Mouse (Mus musculus) midbrain, embryonic 11.5 days (tissue): ENCODE measurements at regions not wholly inside any gene's neighbourhood (a gene's known extent, or its start where the extent isn't known, plus 50 kb on each side); places are given as distances from the start of the nearest gene placed in this dataset.

Experiments used
- ATAC-seq: fragments of 200-750 bp; cut with Nextera tagmentation; 2 replicates; pipeline ENCODE4 v1.8.0; 2017; ENCODE audit warnings: moderate TSS enrichment, moderate library complexity; ENCODE audit not compliant: low FRiP score
- DNase-seq: peaks from one replicate; pipeline ENCODE4 v3.0.0; 2015; ENCODE audit warnings: low spot score; ENCODE audit errors: missing footprints
- H3K27ac ChIP-seq: fragments of 300-500 bp; sonication (generic); 2 replicates; pipeline ENCODE4 v1.5.1; 2014; ENCODE audit warnings: low read depth, low read length
- H3K27me3 ChIP-seq: fragments of 300-500 bp; sonication (generic); 2 replicates; pipeline ENCODE4 v1.6.1; 2014; ENCODE audit warnings: mild to moderate bottlenecking, low read length, moderate library complexity, mixed read lengths; ENCODE audit not compliant: control insufficient read depth, insufficient read depth
- H3K36me3 ChIP-seq: fragments of 300-500 bp; sonication (generic); 2 replicates; pipeline ENCODE4 v1.6.1; 2014; ENCODE audit warnings: mild to moderate bottlenecking, low read length, moderate library complexity, mixed read lengths; ENCODE audit not compliant: control insufficient read depth, insufficient read depth
- H3K4me1 ChIP-seq: fragments of 300-500 bp; sonication (generic); 2 replicates; pipeline ENCODE4 v1.6.1; 2014; ENCODE audit warnings: low read length; ENCODE audit not compliant: control insufficient read depth, insufficient read depth
- H3K4me2 ChIP-seq: fragments of 300-500 bp; sonication (generic); 2 replicates; pipeline ENCODE4 v1.6.1; 2014; ENCODE audit warnings: mild to moderate bottlenecking, moderate library complexity
- H3K4me3 ChIP-seq: fragments of 300-500 bp; sonication (generic); 2 replicates; pipeline ENCODE4 v1.5.1; 2014; ENCODE audit warnings: low read depth, low read length
- H3K9ac ChIP-seq: fragments of 300-500 bp; sonication (generic); 2 replicates; pipeline ENCODE4 v1.6.1; 2014; ENCODE audit warnings: low read length
- H3K9me3 ChIP-seq: fragments of 300-500 bp; sonication (generic); 2 replicates; pipeline ENCODE4 v1.6.1; 2016; ENCODE audit warnings: low read length; ENCODE audit not compliant: control insufficient read depth
- WGBS: fragments of 180-500 bp; shearing (Covaris S2); extraction: QIAGEN DNeasy Blood & Tissue Kit; methylation state at CpG from one replicate; pipeline ENCODE4 v1.1.7; 2014; 5-methylcytosine and 5-hydroxymethylcytosine counted together

DNA sequence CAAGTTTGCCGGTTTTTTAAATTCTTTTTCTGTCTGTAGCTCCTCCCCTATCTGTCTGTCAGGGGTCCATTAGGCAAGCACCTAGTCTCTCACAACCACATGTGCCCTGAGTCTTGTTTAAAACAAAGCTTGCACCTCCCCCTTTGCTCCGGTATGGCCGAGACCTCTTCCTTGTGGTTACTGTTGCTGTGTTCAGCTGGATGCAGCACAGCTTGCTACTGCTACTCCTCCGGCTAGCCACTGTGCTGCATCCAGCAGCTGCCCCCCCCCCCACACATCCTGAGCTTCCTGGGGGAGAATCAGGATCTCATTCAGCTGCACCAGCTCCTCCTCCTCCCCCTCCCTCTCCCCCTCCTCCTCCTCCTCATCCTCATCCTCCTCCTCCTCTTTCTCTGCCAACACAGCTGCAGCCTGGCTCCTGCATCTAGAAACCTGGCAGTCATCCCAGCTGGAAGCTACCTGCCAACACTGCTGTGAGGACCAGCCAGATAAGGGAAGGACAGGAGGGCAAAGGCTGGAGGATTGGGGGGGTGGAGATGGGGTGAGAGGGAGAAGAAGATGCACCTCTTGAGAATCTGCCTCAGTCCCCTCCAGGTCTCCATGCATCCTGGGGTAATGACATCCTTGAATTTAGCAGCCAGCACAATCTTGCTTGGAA, 114.8 kb upstream of the Tmem260 start:
- no peaks in the 10 kb centered on the region for H3K27me3 ChIP-seq
- H3K36me3 ChIP-seq = no peaks in the 10 kb centered on the region
- WGBS = 4% methylated on average over 4 of the region's 4 CpGs
- no peak overlapping the region for H3K4me2 ChIP-seq
- no peak for DNase-seq
- H3K27ac ChIP-seq = no peak overlapping the region
- peak; percentile 38; the same call in 1 of the 2 replicates for ATAC-seq
- H3K4me3 ChIP-seq = no peak overlapping the region
- no peaks in the 10 kb centered on the region for H3K9me3 ChIP-seq
- no peak overlapping the region for H3K9ac ChIP-seq
- H3K4me1 ChIP-seq = peaks cover 7% of the 10 kb centered on the region; the same call in 1 of the 2 replicates

DNA sequence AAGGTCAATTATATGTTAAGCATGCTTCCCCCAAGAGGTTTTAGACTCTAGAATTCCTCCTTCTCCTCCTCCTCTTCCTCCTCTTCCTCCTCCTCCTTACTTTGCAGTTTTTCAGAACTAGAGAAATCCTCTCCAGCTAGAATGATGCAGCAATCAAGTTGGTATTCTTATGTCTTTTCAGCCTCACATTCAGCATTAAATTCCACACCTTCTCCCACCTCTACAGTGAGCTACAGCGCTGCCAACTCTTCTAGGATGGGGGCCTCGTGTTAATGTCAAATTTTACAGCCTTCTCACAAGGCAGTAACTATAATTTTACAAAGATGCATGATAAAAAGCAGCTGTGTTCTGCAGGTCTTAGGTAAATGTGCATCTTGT, 114.3 kb upstream of the Tmem260 start:
- H3K9ac ChIP-seq = no peak overlapping the region
- H3K4me2 ChIP-seq = no peak overlapping the region
- no peak overlapping the region for H3K27ac ChIP-seq
- WGBS = 88% methylated on average over 2 of the region's 2 CpGs
- ATAC-seq = no peak
- H3K36me3 ChIP-seq = no peaks in the 10 kb centered on the region
- H3K4me1 ChIP-seq = peaks cover 7% of the 10 kb centered on the region; the same call in 1 of the 2 replicates
- no peak for DNase-seq
- no peaks in the 10 kb centered on the region for H3K27me3 ChIP-seq
- no peak overlapping the region for H3K4me3 ChIP-seq
- no peaks in the 10 kb centered on the region for H3K9me3 ChIP-seq

GRCm38 (mm10) chr14:48332193-48332592, 113.7 kb upstream of the Tmem260 start:
- no peak overlapping the region for H3K9ac ChIP-seq
- H3K27ac ChIP-seq = no peak overlapping the region
- no peak overlapping the region for H3K4me3 ChIP-seq
- no peaks in the 10 kb centered on the region for H3K36me3 ChIP-seq
- WGBS = 50% methylated on average over 2 of the region's 2 CpGs
- no peaks in the 10 kb centered on the region for H3K9me3 ChIP-seq
- H3K27me3 ChIP-seq = no peaks in the 10 kb centered on the region
- ATAC-seq (no peak), DNase-seq (no peak)
- peaks cover 7% of the 10 kb centered on the region; the same call in 1 of the 2 replicates for H3K4me1 ChIP-seq
- H3K4me2 ChIP-seq = no peak overlapping the region

DNA sequence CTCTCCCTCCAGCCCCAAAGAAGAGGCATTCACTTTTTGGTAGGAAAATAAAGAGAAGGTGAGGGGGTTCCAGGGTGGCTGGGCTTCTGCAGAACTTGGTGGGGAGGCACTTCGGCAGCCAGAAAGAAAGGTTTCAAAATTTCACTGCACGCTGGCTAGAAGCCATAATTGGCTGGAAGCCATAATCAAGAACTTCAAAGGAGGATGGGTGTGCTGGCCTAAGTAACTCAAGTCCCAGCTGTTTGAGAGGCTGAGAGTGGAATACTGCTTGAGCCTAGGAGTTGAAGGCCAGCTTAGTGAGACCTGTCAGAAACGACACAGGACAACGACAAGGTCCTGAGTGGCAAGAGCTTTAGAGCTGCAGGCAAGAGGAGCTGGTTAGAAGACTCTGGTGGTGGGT, 113.3 kb upstream of the Tmem260 start:
- no peaks in the 10 kb centered on the region for H3K36me3 ChIP-seq
- H3K4me2 ChIP-seq = no peak overlapping the region
- DNase-seq (no peak), ATAC-seq (no peak)
- H3K4me1 ChIP-seq = peaks cover 7% of the 10 kb centered on the region; the same call in 1 of the 2 replicates
- no peaks in the 10 kb centered on the region for H3K27me3 ChIP-seq
- H3K9me3 ChIP-seq = no peaks in the 10 kb centered on the region
- no peak overlapping the region for H3K27ac ChIP-seq
- no peak overlapping the region for H3K4me3 ChIP-seq
- WGBS = 81% methylated on average over 4 of the region's 4 CpGs
- no peak overlapping the region for H3K9ac ChIP-seq

DNA sequence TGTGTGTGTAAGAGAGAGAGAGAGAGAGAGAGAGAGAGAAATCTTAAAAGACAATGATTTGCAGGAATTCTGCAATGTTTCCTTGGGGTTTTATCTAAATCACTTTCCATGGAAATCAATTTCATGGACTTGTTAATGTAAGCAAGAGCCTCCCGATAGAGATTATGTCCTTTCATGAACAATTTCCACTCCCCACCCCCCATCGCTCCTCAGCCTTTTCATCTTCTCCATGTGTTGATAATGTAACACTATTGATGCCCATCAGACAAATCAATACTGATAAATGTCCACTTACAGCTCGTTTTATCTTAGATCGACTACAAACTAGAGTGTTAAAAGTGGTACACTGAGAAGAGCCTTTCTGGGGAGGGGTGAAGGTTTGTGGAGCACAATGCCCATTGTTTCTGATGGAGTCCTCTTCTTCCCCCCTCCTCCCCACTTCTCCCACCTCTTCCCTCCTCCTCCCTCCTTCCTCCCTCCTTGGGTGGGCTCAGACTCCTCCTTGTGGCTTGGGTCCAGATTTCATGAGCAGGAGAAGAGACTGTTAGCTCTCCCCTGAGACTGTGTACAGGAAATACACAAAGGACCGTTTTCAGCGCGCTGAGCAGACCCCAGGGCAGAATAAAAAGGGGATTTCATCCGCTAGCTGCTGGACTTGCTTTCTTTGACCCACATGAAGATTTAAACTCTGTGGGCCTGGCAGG, 111.7 kb upstream of the Tmem260 start:
- Histone ChIP-seq H3K27me3 (no peaks in the 10 kb centered on the region), H3K9me3 (no peaks in the 10 kb centered on the region), H3K4me2 (no peak overlapping the region), H3K9ac (peak overlapping the region; percentile 37; the same call in 1 of the 2 replicates), H3K36me3 (no peaks in the 10 kb centered on the region), H3K27ac (no peak overlapping the region), H3K4me3 (no peak overlapping the region), H3K4me1 (peaks cover 7% of the 10 kb centered on the region; the same call in 1 of the 2 replicates)
- WGBS = 33% methylated on average over 8 of the region's 8 CpGs
- ATAC-seq = peak; percentile 71
- no peak for DNase-seq

- 80% methylated on average over 4 of the region's 4 CpGs for WGBS
- DNase-seq = no peak
- H3K27ac ChIP-seq = no peak overlapping the region
- no peak overlapping the region for H3K4me2 ChIP-seq
- no peaks in the 10 kb centered on the region for H3K9me3 ChIP-seq
- peaks cover 4% of the 10 kb centered on the region; the same call in 1 of the 2 replicates for H3K4me1 ChIP-seq
- no peak for ATAC-seq
- no peaks in the 10 kb centered on the region for H3K36me3 ChIP-seq
- H3K9ac ChIP-seq = no peak overlapping the region
- H3K27me3 ChIP-seq = no peaks in the 10 kb centered on the region
- no peak overlapping the region for H3K4me3 ChIP-seq
These were observed 106.5 kb upstream of the Tmem260 start for GRCm38 (mm10) chr14:48339434-48339833.

DNA sequence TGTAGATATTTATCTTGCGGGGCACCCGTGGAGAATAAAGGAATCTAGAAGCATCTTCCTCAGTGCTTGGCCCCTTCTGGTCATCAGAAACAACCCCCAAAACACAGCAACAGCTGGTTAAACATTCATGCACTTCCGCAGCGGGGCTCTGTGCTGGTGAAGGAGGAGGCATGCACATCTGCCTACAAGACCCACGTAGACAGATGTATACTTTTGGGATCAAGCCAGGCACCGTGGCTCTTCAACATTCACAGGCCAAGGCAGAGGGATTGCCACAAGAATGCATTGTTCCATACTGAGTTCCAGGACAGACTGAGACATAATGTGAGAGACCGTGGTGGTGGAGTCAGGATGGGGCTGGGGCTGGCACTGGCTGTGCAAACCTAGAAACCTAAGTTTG, 103.0 kb upstream of the Tmem260 start:
- no peaks in the 10 kb centered on the region for H3K4me1 ChIP-seq
- no peak overlapping the region for H3K4me2 ChIP-seq
- no peak overlapping the region for H3K4me3 ChIP-seq
- H3K36me3 ChIP-seq = no peaks in the 10 kb centered on the region
- H3K9ac ChIP-seq = no peak overlapping the region
- H3K27me3 ChIP-seq = no peaks in the 10 kb centered on the region
- H3K27ac ChIP-seq = no peak overlapping the region
- H3K9me3 ChIP-seq = no peaks in the 10 kb centered on the region
- 65% methylated on average over 7 of the region's 7 CpGs for WGBS
- no peak for DNase-seq
- no peak for ATAC-seq

GRCm38 (mm10) chr14:48345956-48346355, 100.0 kb upstream of the Tmem260 start:
- no peaks in the 10 kb centered on the region for H3K27me3 ChIP-seq
- no peak for ATAC-seq
- WGBS = 93% methylated on average over 7 of the region's 7 CpGs

GRCm38 (mm10) chr14:48349392-48350044, 96.4 kb upstream of the Tmem260 start:
- H3K27me3 ChIP-seq = no peaks in the 10 kb centered on the region
- H3K36me3 ChIP-seq = no peaks in the 10 kb centered on the region
- no peaks in the 10 kb centered on the region for H3K4me1 ChIP-seq
- no peaks in the 10 kb centered on the region for H3K9me3 ChIP-seq
- ATAC-seq (no peak), DNase-seq (no peak)
- no peak overlapping the region for H3K4me3 ChIP-seq
- H3K4me2 ChIP-seq = no peak overlapping the region
- no peak overlapping the region for H3K27ac ChIP-seq
- H3K9ac ChIP-seq = no peak overlapping the region
- 83% methylated on average over 9 of the region's 9 CpGs for WGBS

More at GRCm38 (mm10) chr14:48345956-48346355, 100.0 kb upstream of the Tmem260 start:
- H3K9me3 ChIP-seq = no peaks in the 10 kb centered on the region
- no peak for DNase-seq
- no peak overlapping the region for H3K4me2 ChIP-seq
- H3K4me1 ChIP-seq = no peaks in the 10 kb centered on the region
- no peaks in the 10 kb centered on the region for H3K36me3 ChIP-seq
- no peak overlapping the region for H3K27ac ChIP-seq
- no peak overlapping the region for H3K9ac ChIP-seq
- no peak overlapping the region for H3K4me3 ChIP-seq
